Mouse (Mus musculus) urinary bladder, postnatal 10 days (tissue): ENCODE measurements around the gene Tnfrsf1b.

Source experiments
- DNase-seq: peaks from one replicate; pipeline ENCODE4 v3.0.0; 2022; ENCODE audit warnings: low spot score

Gene Tnfrsf1b

DNA sequence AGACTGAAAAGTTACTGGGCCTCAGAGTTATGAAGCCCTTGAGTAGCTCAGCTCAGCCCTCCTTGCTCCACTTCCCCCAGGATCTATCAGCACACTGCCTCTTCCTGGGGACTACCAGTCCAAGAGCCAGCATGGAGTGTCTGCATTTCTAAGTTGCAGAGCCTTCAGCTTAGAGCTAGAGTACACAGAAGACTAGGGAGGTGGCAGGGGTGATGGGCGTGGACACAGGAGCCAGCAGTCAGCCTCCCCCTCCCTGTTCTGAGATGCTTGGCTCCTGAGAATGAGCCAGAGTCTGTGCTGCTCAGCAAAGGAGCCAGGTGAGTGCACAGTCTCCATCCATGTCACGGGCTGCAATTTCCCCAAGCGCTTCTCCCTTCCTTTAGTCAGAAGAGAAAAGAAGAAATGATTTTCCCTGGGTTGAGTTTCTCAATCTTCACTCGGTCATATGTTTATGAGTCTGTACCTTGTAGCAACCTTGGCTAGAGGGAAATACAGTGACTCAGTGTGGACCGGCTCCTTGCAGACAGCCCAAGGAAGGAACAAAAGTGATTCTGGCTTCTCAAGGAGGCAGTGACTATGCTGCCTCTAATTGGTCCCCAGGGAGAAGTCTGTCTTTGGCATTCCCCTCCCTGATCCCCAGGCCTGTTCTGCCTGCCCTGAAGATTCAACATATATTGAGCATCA lies 11.2 kb upstream of the Tnfrsf1b start:
- no peak for DNase-seq

DNA sequence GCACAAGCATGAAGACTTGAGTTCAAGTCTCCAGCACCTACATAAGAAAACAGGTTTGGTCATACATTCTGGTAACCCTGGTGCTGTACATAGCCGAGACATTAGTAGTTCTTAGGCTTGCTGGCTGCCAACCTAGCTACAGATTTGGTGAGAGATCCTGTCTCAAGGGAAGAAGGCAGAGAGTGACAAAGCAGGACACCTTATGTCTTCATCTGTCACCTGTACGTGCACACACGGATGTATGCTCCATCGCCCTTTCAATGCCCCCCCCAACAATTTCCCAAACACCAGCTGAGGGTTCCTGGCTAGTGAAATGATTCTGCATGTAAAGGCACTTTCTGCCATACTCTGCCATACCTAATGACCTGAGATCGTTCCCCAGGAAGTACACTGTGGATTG lies 9.5 kb upstream of the Tnfrsf1b start:
- DNase-seq = no peak

DNA sequence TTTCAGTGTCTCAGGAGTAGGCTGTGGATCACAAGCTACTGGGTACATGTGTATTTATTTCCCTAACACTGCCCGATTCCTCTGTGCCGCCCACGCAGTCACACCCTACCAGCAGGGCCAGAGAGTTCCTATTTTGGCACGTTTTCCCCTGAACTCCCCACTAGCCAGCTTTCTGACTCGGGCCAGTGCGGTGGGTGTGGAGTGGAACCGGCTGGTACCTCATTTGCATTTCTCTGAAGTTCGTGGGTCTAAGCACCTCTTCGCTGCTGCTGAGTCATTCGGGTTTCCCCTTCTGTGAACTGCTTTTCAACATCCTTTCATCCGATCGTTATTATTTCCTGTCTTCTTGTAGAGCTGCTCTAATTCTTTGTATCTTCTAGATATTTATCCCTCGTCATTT lies 7.7 kb upstream of the Tnfrsf1b start:
- DNase-seq = no peak

DNA sequence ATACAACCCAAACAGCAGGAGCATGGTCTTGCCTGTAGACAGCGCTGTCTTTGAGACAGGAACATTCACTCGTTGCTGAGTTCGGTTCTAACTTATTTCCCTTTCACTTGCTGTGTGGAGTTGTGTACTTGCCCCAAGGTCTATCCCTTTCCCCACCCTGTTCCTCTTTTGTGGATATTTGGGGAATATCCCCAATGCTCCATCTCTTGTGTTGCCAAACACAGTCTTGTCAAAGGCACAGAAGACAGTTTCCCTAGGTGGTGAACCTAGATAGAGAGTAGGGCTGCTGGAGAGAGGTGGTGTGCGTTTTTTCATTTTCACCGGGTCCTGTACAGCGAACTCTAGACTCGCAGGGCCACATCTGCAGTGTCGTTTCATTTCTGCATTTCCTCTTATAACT lies 5.9 kb upstream of the Tnfrsf1b start:
- no peak for DNase-seq

DNA sequence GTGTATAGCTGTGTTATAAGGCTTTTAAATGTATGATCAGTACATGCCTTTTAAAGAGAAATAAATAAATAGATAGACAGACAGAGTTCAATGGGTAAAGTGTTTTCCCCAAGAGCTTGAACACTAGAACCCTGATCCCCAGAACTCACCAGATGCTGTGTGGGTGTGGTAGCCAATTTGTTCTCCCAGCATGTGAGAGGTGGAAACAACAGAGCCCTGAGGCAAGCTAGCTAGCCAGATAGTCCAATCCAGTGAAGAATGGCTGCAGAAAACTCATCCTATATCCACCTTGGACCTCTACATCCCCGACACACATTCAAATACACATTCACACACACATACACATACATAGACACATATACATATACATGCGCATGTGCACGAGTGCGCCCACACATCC lies 4.9 kb upstream of the Tnfrsf1b start:
- no peak for DNase-seq

DNA sequence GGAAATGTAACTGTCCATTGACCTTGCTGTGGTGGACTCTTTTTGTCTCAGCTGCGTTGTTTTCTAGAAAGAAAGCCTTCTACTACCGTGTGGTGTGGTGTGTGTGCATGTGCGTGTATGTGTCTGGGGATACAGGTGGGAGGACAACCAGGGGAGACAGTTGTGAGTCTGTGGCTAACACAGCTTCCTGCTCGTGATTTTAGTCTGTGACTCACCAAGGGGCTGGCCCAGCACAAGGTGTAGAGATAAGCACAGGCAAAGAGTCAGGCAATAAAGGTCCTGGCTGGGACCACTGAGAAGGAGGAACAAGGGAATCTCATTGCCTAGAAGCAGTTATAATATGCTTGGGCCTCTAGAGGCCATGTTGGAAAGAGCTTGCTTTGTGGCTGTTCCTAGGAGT lies 3.3 kb upstream of the Tnfrsf1b start:
- DNase-seq = no peak

DNA sequence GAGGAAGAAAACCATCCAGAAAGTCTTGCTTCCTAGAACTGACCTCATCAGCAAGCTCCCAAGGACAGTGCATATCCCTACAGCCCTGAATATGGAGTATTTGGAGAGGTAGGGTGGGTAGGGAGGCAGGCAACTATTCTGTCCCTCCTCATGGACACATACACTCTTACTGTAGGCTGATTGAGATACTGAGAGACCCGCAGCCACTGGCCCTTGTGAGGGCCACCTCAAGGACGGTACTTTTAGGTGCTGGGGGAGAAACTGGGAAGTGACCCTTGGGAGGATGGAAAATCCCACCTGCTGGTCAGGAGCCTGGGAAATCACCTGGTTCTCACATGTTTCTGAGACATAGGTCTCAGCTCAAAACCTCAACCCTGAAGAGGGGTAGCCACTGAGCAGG lies 886 bp upstream of the Tnfrsf1b start:
- no peak for DNase-seq

DNA sequence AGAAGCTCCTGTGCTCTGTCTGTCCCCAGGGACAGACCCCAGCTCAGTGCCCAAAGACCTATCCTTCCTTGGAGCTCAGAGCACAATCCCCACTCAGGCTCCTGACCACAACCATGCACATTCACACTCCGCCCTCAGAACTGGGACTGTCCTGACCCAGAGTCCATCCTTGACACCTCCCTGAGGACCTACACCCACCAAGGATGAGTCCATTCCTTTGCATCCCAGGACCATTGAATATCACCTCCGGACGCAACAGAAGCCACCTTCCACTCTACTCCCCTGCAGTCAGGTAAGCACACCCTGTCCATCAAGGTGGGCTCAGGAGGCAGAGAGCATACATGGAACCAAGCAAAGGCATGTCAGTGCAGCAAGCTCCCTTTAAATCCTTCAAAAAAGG lies 1.1 kb downstream of the Tnfrsf1b start:
- DNase-seq = no peak

DNA sequence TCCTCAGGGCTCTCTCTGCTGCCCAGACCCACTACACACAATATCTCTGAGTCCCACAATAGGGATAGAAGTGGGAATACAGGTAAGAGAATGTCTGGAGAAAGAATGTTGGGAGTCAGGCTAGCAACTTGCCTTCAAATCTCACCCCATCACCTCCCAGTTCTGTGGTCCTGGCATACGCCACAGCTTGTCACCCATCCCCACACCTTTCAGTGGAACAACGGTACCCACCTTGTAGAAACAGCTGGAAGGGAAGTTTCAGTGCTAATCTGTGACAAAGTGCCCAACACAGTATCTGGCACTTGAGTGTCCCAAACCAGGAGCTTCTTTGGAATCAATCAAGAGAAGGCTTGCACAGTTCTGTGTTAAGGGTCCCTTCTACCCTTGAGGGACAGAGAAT lies 2.0 kb downstream of the Tnfrsf1b start:
- DNase-seq = no peak

DNA sequence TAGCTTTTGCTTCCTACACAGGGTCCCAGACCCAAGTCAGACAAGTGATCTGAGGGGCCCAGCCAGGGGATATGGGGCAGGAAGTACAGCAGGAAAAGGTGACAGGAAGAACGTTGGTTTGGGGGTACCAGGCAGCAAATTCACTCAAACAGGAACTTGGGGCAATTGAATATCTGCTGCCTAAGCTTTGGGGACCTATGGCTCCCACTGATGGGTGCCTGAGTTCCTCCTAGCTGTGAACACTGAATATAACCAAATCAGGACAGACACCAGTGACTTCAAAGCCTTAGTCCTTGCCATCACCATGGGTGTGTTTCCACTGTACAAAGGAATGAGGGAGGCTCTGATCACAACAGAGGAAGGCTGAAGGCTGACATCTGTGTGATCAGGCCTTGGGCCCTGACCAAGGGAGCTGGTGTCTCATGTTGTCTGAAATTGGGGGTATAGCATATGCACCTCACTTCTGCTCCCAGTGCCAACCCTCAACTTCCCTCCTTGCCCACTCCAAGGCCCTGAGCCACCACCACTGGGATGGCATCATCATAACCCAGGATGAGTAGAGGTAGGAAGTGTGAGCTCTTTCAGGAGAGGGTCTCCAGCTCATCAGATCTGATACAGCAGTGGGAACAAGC lies 3.8 kb downstream of the Tnfrsf1b start:
- no peak for DNase-seq

DNA sequence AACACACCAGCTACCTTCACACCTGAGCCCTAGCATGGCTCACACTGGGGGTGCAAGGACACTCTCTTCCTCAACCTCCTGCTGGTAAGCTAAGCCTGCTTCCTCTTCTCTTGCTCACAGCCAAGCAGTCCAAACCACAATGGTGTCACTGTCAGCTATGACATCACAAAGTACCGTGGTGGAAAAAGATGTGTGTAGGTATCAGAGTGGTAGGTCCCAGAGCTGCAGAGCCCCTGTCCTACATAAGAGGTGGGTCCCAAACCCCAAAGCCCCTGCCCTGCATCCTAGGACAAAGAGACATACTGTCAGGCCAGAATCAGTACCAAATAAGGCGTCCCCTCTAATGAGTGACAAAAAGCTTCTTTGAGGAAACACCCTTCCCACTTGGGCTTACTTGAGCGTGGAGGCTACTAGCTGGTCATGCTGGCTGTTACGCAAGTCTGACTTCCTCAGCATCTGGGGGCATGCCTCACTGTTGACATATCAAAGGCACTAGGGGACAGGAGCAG lies 5.9 kb downstream of the Tnfrsf1b start:
- DNase-seq = no peak

DNA sequence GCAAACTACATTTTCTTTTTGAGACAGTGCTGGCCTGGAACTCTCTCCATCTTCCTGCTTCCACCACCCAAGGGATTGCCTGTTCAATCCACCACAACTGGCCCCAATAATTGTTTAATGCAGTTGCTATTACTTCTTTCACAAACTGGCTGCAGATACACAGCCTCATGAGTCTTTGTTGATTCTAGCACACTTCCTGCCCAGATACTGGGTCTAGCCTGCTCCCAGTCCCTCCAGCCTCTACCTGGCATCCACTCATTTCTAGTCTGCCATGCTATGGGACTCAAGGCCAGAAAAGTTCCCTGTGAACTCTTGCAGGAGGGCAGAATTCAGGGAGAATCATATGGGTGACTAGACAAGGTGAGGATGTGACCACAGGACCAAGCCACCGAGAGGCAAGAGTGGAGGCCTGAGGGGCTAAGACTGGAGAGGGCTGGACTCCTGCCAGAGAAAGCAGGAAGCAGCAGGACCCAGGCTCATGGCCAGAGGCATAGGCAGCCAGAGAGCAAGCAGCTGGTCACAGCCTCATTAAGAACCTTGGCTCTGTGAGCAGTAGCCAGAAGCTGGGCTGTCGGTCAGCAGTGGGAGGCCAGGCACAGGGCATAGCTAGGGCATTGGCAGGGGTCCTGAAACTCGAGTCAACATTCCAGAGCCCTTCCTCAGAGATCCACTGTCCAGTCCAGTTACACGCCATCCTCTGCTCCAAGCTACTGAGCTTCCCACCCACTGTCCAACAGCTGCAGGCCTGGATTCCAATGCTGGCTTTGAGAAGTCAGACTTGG lies 7.4 kb downstream of the Tnfrsf1b start:
- DNase-seq = no peak

DNA sequence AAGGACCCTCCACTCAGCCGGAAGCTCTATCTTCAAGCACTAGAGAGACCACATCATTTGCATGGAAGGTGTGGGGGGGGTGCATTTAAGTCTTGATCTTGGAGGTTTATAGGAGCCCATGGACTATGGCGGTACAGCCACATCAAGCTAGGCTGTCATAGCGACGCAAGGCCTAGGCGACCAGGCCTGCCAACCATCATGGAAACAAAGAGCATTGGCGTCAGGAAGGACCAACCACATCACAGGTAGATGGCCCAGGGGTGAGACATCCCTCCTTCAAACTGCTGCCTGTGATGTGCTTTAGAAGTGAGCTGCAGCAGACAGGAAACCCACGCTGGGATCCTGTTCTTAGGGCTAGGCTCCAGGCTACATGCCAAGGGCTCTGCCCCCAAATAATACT lies 10.6 kb downstream of the Tnfrsf1b start:
- DNase-seq = no peak

DNA sequence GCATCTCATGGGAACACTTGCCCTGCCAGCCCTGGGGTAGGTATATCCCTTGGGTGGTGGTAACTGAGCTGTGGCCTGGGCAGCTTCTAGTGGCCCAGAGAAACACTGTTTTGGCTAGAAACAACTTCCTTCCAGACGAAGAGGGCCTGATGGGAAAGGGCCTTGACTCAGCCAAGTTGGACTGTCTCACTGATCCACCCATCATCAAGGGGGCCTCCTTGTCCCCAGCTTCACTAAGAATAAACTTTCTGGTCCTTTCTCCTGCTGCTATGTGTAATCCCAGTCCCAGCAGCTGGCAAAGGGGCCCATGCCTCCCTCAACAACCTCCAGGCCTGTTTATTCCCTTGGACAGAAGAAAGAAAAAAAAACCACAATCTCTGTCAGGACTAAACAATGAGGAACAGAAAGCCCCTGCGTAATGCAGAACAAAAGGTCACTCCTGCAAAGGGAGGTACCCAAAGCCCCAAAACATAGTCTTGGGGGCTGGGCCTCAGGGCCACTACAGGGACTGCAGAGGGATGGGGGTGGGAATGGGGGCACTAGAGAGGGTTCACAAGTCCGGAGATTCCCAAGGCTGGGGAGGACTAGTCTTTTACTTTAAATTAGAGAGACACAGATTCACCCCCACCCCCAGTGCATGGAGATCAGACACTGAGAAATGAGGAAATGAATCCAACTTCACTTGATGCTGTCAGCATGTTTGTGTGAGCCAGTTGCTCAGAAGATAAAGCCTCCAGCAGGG lies 13.0 kb downstream of the Tnfrsf1b start:
- no peak for DNase-seq

DNA sequence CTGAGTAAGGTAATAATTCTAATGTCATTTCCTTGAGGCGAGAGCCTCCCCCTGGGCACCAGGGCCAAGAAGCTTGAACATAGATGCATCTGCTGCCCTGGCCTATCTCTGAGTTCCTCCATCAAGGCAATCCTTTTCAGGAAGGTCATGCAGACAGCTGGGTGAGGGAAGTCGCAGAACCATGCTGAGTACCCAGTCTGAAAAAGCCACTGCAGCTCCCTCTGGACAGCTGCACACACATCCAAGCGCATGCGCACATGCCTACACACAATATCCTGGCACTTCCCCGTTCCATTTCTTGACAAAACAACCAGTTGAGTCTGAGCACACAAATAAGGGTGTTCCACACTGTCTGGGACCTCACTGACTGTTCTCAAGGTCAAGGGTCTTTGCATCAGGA lies 14.9 kb downstream of the Tnfrsf1b start:
- no peak for DNase-seq

DNA sequence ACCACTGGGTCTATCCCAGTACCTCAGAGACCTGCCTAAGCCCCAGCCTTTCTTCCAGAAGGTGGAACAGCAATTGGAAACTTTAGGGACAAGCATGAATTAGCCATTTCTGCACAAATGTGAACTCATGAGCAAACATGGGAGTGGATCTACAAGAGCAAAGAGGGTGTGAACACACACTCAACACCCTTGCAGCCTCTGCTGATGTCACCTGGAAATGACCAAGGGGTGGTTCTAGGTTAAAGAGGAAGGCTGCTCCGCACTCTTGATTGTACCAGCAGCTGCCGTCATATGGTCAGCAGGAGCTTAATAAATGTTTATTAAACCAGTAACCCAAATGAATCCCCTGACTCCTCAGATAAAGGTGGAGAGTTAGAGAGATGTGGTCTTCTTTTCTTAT lies 16.0 kb downstream of the Tnfrsf1b start:
- no peak for DNase-seq

DNA sequence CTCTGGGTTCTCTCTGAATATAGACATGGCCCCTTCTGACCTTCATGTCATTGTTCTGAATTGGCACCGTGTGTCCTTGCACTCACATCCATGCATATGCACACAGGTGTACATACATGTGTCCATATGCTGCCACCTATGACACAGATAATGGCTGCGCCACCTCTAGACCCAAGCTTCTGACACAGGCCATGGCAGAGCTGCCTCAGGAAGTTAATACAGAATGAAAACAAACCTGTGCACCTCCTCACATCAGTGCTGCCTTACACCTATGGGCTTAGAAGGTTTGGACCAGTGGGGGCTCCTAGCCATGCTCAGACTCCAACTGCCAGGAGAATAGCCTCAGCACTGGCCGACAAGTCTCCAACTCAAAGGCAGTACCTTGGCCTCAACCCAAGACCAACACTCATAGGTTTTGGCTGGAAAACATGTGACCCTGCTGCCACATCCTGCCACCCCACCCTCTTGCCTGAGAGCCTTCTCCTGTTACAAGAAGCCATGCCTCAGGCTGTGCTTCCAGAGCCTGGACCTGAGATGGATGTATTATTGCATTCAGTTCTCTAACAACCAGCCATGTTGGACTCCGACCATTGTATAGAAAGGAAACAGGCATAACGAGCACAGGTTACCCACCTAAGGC lies 17.0 kb downstream of the Tnfrsf1b start:
- no peak for DNase-seq

DNA sequence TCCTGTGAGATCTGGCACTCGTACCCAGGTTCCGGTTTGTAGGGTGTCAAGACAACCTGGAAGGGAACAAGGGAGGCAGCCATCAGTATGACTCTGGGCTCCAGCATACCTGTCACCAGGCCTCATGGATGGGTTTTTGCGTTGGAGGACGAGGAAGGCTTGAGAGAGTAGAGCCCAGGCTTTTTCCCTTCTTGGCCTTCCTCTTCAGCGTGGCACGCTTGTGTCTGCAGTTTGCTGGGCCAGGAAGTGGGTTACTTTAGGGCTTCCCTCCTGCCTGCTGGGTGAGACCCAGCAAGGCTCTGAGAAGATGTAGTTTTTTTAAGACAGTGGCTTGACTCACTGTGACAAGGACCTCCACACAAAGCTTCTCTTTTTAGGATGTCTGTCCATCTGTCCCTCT lies 17.6 kb downstream of the Tnfrsf1b start:
- no peak for DNase-seq

DNA sequence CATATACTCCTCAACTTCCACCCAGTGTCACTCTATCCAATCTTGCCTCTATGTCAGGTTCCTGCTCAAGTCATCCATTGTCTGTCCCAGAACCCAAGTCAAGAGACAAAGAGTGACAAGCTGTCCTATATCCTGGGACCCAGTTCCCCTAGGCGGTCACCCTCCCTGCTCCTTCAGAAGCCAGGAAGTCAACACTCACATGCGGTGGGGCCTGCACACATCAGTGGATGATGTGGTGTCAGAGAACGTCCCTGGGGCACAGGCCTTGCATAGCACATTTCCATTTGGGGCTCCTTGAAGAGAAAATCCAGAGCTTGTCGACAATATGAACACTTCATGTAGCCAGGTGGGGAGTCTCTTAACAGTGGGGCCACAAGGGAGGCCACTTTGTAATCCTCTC lies 22.1 kb downstream of the Tnfrsf1b start:
- DNase-seq = no peak

DNA sequence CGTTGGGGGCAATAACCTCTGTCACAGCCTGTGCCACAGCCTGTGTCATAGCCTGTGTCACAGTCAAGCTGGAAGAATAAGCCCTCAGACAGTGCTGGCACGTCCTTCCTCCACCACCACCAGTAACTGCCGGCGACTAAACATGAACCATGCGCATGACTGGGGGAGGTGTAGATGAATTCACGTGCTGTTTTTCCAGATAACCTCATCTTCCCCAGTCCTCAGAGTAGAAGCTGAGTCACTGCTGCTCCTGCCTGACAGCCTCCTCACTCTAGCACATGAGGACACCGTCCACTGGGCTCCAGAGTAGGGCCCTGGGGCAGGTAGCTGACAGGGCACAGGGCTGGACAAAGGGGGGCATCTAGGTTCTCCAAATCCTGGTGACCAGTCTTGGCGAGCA lies 24.6 kb downstream of the Tnfrsf1b start:
- DNase-seq = no peak

DNA sequence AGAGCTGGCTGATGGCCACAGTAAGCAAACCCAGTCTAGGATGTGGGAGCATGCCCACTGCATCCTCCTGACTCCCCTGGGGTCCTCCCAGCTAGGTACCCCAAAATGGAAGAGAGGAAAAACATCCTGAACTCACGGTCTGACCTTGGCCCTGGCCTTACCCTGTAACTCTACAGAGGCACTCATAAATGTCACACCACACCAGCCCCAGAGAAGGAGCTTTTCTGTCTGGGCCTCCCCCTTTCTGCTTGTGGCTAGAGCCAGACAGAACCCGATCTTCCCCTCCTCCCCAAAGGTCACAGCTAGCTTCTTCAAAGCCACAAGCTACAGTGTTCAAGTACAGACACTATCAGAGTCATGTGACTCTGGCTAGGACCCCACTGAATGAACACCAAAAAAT lies 25.3 kb downstream of the Tnfrsf1b start:
- DNase-seq = no peak

DNA sequence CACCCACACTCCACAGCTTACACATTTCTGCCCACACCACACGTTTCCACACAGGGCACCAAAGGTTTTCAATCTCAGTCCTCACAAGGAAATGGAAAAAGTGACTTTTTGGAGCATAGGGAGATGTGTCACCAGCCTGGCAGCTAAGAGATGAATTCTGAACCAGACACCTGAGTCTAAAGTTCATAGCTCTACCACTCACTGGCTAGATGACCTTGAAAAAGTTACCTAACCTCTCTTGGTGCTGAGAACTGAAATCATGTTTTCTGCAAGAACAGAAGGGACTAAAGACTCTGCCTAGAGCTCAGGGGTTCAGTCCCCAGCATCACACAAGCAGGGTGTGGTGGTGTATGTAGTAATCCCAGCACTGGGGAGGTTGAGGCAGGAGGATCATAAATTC lies 26.7 kb downstream of the Tnfrsf1b start:
- no peak for DNase-seq
